Mouse (Mus musculus) myocyte (in vitro differentiated cells): ENCODE results near the gene Palld.

Experiments used
- E2F4 ChIP-seq: IDR thresholded peaks from one replicate; pipeline ENCODE4 v1.6.1; 2011; ENCODE audit warnings: mild to moderate bottlenecking, control low read depth, moderate library complexity; ENCODE audit not compliant: insufficient read depth
- MYOG ChIP-seq, 3 experiments: IDR thresholded peaks; one replicate each; pipeline ENCODE4 v1.6.1; 2011; ENCODE audit warnings: control low read depth in 2 of 3, low read depth in 2 of 3, mild to moderate bottlenecking in 2 of 3; ENCODE audit not compliant: insufficient read length in 2 of 3, control insufficient read depth in 1 of 3, insufficient read depth in 1 of 3
- POLR2A ChIP-seq: IDR thresholded peaks from one replicate; pipeline ENCODE4 v1.6.1; 2011; ENCODE audit warnings: low read depth, mild to moderate bottlenecking, control low read depth, moderate library complexity; ENCODE audit not compliant: insufficient read length
- POLR2AphosphoS2 ChIP-seq: IDR thresholded peaks from one replicate; pipeline ENCODE4 v1.6.1; 2011; ENCODE audit warnings: low read depth, control low read depth; ENCODE audit not compliant: insufficient read length
- TCF12 ChIP-seq: IDR thresholded peaks from one replicate; pipeline ENCODE4 v1.6.1; 2011; ENCODE audit warnings: mild to moderate bottlenecking, control low read depth; ENCODE audit not compliant: poor library complexity, insufficient read depth, severe bottlenecking

DNA sequence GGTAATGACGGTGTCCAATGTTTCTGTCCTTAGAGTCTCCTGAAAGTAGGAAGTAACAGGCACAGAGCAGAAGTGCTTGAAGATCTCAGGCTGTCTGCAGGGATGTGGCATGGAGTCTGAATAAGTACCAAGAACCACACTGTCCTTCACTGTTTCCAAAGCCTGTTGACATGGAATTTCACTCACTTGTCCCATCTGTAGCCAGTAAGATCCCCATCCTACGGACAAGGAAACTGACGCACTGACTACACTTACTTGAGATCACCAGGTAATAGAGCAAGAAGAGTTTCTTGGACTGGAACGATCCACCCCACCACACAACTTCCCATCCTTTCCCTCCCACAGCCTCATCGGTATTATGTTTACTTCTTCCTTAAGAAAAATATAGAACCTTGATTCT, 128.3 kb downstream of the Palld start:
- no peak for TF ChIP-seq TCF12
- TF ChIP-seq POLR2A = no peak
- no peak for TF ChIP-seq MYOG (IDR thresholded peaks at IDR 0.05; ENCODE audit: control insufficient read depth in 1 of 3, insufficient read depth in 1 of 3, insufficient read length in 2 of 3, low read depth in 2 of 3)
- no peak for TF ChIP-seq E2F4
- no peak for TF ChIP-seq POLR2AphosphoS2
